Mouse (Mus musculus): ENCODE results near the gene Endov. TPM values are rescaled to one million over a fixed set of nuclear protein-coding genes. Genes with fewer than 3 reads are reported as not detected.

Endov gene
- polyA plus RNA-seq, 1 experiment = 15.7 TPM

DNA sequence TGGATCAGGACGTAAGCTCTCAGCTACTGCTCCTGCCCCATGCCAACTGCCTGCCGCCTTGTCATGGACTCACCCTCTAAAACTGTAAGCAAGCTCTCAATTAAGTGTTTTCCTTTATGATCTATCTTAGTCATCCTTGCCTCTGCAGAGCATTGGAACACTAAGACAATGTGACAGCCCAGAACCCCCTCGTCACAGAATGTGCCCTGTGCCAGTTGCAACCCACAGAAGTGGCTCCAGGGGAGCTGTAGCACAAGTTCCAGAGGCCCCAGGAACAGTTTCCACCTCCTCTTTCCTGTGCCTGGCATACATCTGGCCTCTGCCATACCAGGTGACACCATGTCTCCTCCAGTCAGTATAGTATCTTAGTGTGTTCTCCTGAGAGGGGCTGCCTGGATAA lies 32.2 kb downstream of the Endov start:
- Histone ChIP-seq H3K27me3 (ENCODE audit: control insufficient read depth, insufficient read depth, low read length) (no peaks in the 10 kb centered on the region), H3K4me3 (ENCODE audit: extremely low read depth, insufficient read depth, insufficient read length) (no peak overlapping the region), H3K27ac (ENCODE audit: insufficient read depth, low read length) (no peak overlapping the region), H3K36me3 (ENCODE audit: control insufficient read depth, insufficient read depth, low read length) (no peaks in the 10 kb centered on the region), H3K4me1 (ENCODE audit: control insufficient read depth, insufficient read depth, insufficient read length) (peaks cover 5% of the 10 kb centered on the region)
- WGBS = 84% methylated on average over 3 of the region's 3 CpGs
- TF ChIP-seq CTCF (IDR thresholded peaks at IDR 0.05; ENCODE audit: extremely low read depth, insufficient read depth, insufficient read length, insufficient replicate concordance) (no peak), POLR2A (IDR thresholded peaks at IDR 0.05; ENCODE audit: low read depth, low read length) (no peak)
- DNase-seq (ENCODE audit: low read depth in 1 of 2, low spot score in 2 of 2) = no peak

DNA sequence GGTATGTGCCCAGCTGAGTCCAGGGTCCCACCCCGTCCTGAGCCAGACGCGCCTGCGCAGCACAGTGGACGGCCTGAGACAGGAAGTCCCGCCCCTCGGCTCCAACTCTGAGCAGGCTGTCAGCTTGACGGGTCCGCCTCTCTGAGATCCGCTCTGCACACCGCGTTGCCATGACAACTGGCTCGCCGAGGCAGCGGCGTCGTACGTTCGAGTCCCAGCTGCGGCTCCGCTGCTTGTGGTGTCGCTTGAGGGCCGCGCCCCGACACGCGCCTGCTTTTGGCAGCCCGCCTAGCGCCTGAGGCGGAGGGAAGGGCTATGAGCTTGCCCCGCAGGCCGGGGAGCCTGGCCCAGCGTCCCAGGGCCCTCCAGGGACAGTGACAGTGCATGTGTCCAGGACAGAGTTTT lies 33.4 kb downstream of the Endov start:
- no peaks in the 10 kb centered on the region for H3K27me3 ChIP-seq (ENCODE audit: control insufficient read depth, insufficient read depth, low read length)
- WGBS = 2% methylated on average over 33 of the region's 33 CpGs
- peak; percentile 67 to 78 for DNase-seq (ENCODE audit: low read depth in 1 of 2, low spot score in 2 of 2)
- no peak overlapping the region for H3K27ac ChIP-seq (ENCODE audit: insufficient read depth, low read length)
- H3K36me3 ChIP-seq (ENCODE audit: control insufficient read depth, insufficient read depth, low read length) = no peaks in the 10 kb centered on the region
- peaks cover 5% of the 10 kb centered on the region for H3K4me1 ChIP-seq (ENCODE audit: control insufficient read depth, insufficient read depth, insufficient read length)
- H3K4me3 ChIP-seq (ENCODE audit: extremely low read depth, insufficient read depth, insufficient read length) = peak overlapping the region; percentile 26; the same call in 1 of the 2 replicates
- TF ChIP-seq CTCF (IDR thresholded peaks at IDR 0.05; ENCODE audit: extremely low read depth, insufficient read depth, insufficient read length, insufficient replicate concordance) = no peak
- no peak for TF ChIP-seq POLR2A (IDR thresholded peaks at IDR 0.05; ENCODE audit: low read depth, low read length)

DNA sequence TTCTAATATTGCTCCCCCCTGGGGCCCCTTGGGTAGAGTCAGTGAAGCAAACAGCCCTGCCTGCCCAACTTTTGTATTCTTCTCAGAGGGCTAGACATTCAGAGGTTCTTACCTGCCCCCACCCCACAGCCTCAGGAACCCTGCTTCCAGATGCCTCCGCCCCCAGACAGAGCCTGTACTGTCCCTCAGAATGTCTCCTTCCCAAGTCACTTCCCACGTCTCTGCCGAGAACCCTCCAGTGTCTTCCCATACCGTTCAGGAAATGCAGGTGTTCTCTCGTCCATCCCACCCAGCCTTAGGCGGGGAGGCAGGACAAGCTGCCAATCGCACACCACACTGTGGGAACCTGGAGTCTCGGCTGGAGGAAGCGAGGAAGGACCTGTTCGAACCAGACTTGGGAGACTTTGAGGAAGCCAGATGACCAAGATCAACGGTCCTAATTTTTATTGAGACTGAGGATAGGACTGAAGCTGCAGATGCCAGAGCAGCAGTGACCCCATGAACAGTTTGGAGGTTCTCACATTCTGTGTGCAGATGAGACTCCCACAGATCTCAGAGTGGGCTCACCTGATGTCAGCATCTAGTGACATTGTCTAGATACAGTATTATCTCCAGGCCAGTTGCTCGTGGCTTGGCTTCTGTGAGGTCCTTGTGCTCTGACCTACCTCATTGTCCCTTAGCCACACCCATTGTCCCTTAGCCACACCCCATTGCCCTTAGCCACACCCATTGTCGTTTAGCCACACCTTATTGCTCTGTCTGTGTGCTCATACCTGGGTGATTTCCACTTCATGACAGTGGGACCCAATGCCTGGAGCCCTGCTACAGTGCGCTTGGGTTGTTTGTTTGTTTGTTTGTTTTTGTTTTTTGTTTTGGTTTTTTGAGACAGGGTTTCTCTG lies 35.2 kb downstream of the Endov start:
- Histone ChIP-seq H3K27me3 (ENCODE audit: control insufficient read depth, insufficient read depth, low read length) (no peaks in the 10 kb centered on the region), H3K36me3 (ENCODE audit: control insufficient read depth, insufficient read depth, low read length) (no peaks in the 10 kb centered on the region), H3K27ac (ENCODE audit: insufficient read depth, low read length) (no peak overlapping the region), H3K4me1 (ENCODE audit: control insufficient read depth, insufficient read depth, insufficient read length) (peaks cover 5% of the 10 kb centered on the region), H3K4me3 (ENCODE audit: extremely low read depth, insufficient read depth, insufficient read length) (no peak overlapping the region)
- no peak for DNase-seq (ENCODE audit: low read depth in 1 of 2, low spot score in 2 of 2)
- no peak for TF ChIP-seq CTCF (IDR thresholded peaks at IDR 0.05; ENCODE audit: extremely low read depth, insufficient read depth, insufficient read length, insufficient replicate concordance)
- WGBS = 84% methylated on average over 14 of the region's 14 CpGs

DNA sequence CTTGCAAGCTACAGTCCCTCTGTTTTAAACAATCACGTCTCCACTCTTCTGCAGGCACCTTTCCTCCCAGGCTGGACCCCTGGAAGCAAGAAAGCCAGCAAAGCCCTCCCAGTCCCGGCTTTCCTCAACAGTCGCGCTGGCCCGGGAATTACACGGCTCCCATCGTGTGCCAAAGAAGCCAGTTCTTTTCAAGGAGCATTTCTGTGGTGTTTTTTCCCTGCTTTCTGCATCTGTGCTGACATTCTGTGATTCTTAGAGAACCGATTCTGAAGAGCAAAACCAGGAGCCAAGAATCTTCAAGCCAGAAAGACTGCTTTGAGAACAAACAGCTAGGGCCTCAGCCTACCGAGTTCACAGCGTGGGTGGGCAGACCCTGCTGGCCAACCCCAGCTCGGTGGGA lies 37.8 kb downstream of the Endov start:
- DNase-seq (ENCODE audit: low read depth in 1 of 2, low spot score in 2 of 2) = no peak
- Histone ChIP-seq H3K27ac (ENCODE audit: insufficient read depth, low read length) (no peak overlapping the region), H3K4me1 (ENCODE audit: control insufficient read depth, insufficient read depth, insufficient read length) (peaks cover 5% of the 10 kb centered on the region), H3K4me3 (ENCODE audit: extremely low read depth, insufficient read depth, insufficient read length) (no peak overlapping the region), H3K27me3 (ENCODE audit: control insufficient read depth, insufficient read depth, low read length) (no peaks in the 10 kb centered on the region), H3K36me3 (ENCODE audit: control insufficient read depth, insufficient read depth, low read length) (no peaks in the 10 kb centered on the region)
- 72% methylated on average over 11 of the region's 11 CpGs for WGBS
- TF ChIP-seq CTCF (IDR thresholded peaks at IDR 0.05; ENCODE audit: extremely low read depth, insufficient read depth, insufficient read length, insufficient replicate concordance) (no peak), POLR2A (IDR thresholded peaks at IDR 0.05; ENCODE audit: low read depth, low read length) (no peak)

DNA sequence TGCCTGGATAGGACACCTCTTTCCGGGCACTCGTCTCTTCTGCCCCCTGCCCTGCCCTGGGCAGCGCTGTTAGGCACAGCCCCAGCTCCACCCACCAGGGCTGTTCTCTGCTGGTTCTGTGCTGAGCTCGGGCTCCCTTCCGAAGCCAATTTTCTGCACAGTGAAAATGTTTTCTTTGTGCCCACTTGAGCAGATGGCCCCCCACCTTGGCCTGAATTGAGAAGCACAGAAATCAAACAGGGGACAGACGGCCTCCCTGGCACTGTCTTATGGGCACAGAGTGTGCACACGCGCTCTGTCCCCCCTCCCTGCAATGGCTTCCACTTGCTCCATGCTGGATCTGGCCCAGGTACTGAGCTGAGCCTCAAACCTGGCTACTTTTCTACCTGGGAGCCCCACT lies 41.3 kb downstream of the Endov start:
- Histone ChIP-seq H3K27ac (ENCODE audit: insufficient read depth, low read length) (no peak overlapping the region), H3K27me3 (ENCODE audit: control insufficient read depth, insufficient read depth, low read length) (no peaks in the 10 kb centered on the region), H3K4me1 (ENCODE audit: control insufficient read depth, insufficient read depth, insufficient read length) (no peaks in the 10 kb centered on the region), H3K36me3 (ENCODE audit: control insufficient read depth, insufficient read depth, low read length) (no peaks in the 10 kb centered on the region), H3K4me3 (ENCODE audit: extremely low read depth, insufficient read depth, insufficient read length) (no peak overlapping the region)
- 80% methylated on average over 8 of the region's 8 CpGs for WGBS
- no peak for DNase-seq (ENCODE audit: low read depth in 1 of 2, low spot score in 2 of 2)
- TF ChIP-seq POLR2A (IDR thresholded peaks at IDR 0.05; ENCODE audit: low read depth, low read length) (no peak), CTCF (IDR thresholded peaks at IDR 0.05; ENCODE audit: extremely low read depth, insufficient read depth, insufficient read length, insufficient replicate concordance) (no peak)

DNA sequence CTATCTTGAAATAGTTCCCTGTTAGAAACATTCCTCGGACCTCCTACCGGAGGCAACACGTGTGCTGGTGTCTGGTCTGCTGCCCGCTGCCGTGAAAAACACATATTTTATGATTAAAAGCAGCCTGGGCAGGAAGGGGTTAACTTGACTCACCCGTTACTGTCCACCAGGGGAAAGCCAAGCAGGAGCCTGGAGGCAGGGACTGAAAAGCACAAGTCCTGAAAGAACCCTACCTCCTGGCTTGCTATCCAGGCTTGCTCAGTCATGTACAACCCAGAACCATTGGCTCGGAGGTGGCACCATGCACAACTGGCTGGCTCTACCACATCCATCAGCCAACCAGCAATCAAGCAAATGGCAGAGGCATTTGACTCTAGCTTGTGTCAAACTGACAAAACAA lies 42.6 kb downstream of the Endov start:
- Histone ChIP-seq H3K27me3 (ENCODE audit: control insufficient read depth, insufficient read depth, low read length) (no peaks in the 10 kb centered on the region), H3K27ac (ENCODE audit: insufficient read depth, low read length) (no peak overlapping the region), H3K4me1 (ENCODE audit: control insufficient read depth, insufficient read depth, insufficient read length) (no peaks in the 10 kb centered on the region), H3K36me3 (ENCODE audit: control insufficient read depth, insufficient read depth, low read length) (no peaks in the 10 kb centered on the region), H3K4me3 (ENCODE audit: extremely low read depth, insufficient read depth, insufficient read length) (no peak overlapping the region)
- TF ChIP-seq CTCF (IDR thresholded peaks at IDR 0.05; ENCODE audit: extremely low read depth, insufficient read depth, insufficient read length, insufficient replicate concordance) (no peak), POLR2A (IDR thresholded peaks at IDR 0.05; ENCODE audit: low read depth, low read length) (no peak)
- WGBS = 71% methylated on average over 7 of the region's 7 CpGs
- no peak for DNase-seq (ENCODE audit: low read depth in 1 of 2, low spot score in 2 of 2)

DNA sequence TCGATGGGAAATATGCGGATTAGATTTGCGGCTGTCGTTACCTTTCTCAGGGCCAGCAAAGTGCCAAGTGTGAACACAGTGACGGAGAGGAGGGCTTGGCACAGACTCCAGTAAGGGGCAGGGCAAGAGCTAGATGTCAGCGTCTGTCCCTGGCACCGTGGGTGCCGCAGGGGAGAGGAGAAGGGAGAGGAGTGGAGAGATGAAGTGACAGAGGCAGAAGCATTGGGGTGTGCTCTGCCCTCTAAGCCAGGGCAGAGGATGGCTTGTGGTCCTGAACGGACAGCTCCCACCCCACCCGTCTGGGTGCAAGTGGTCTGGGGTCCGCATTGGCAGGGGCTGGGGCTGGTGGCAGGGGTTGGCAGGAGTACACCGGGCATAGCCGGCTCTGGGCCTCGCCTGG lies 48.8 kb downstream of the Endov start:
- H3K27me3 ChIP-seq (ENCODE audit: control insufficient read depth, insufficient read depth, low read length) = 0 out of 2 replicates have a peak, but pooled peaks cover 1% of the 10 kb centered on the region
- 41% methylated on average over 14 of the region's 14 CpGs for WGBS
- TF ChIP-seq POLR2A (IDR thresholded peaks at IDR 0.05; ENCODE audit: low read depth, low read length) = no peak
- no peak for TF ChIP-seq CTCF (IDR thresholded peaks at IDR 0.05; ENCODE audit: extremely low read depth, insufficient read depth, insufficient read length, insufficient replicate concordance)
- no peak for DNase-seq (ENCODE audit: low read depth in 1 of 2, low spot score in 2 of 2)
- H3K27ac ChIP-seq (ENCODE audit: insufficient read depth, low read length) = no peak overlapping the region
- H3K36me3 ChIP-seq (ENCODE audit: control insufficient read depth, insufficient read depth, low read length) = no peaks in the 10 kb centered on the region
- no peak overlapping the region for H3K4me3 ChIP-seq (ENCODE audit: extremely low read depth, insufficient read depth, insufficient read length)
- no peaks in the 10 kb centered on the region for H3K4me1 ChIP-seq (ENCODE audit: control insufficient read depth, insufficient read depth, insufficient read length)
